ENCODE assay signal across 1 mouse cellular context in genomic region chr9:110268416-110268815, GRCm38 (mm10).
A peak's percentile ranks its signal among the peaks of the same experiment; 100 is the strongest.
TF ChIP-seq lines count a peak whose summit lies in the region.

No protein-coding gene starts in this region.

TF ChIP-seq in CH12.LX, 34 proteins besides CTCF, POLR2A, EP300 and RAD21 (continued from another document):
- TF ChIP-seq PAX5 (IDR thresholded peaks at IDR 0.05; ENCODE audit: low read length): peak; percentile 69
- 0 out of 2 replicates have a peak, but pooled peaks have one; percentile 39 for TF ChIP-seq KAT2A (IDR thresholded peaks at IDR 0.05; ENCODE audit: insufficient replicate concordance, low read length)
- peak; percentile 65 for TF ChIP-seq ETS1 (conservative IDR thresholded peaks at IDR 0.05; ENCODE audit: low read depth, low read length)
- TF ChIP-seq NRF1 (IDR thresholded peaks at IDR 0.05; ENCODE audit: low read depth, low read length): peak; percentile 93
- no peak for TF ChIP-seq USF1 (IDR thresholded peaks at IDR 0.05; ENCODE audit: low read depth, low read length)
- peak; percentile 75 for TF ChIP-seq TCF12 (IDR thresholded peaks at IDR 0.05; ENCODE audit: low read depth, low read length)
- peak; percentile 75; the same call in 1 of the 2 replicates for TF ChIP-seq MYC (IDR thresholded peaks at IDR 0.05; ENCODE audit: low read depth, low read length)
- no peak; the same call in 1 of the 2 replicates for TF ChIP-seq SIN3A (IDR thresholded peaks at IDR 0.05; ENCODE audit: low read length)
- peak; percentile 77 for TF ChIP-seq HCFC1 (IDR thresholded peaks at IDR 0.05; ENCODE audit: low read depth, low read length)
- peak; percentile 44; the same call in 1 of the 2 replicates for TF ChIP-seq JUND (conservative IDR thresholded peaks at IDR 0.05; ENCODE audit: low read depth, low read length)
- no peak for TF ChIP-seq MEF2A (IDR thresholded peaks at IDR 0.05; ENCODE audit: borderline replicate concordance, low read depth, low read length)
